Mouse (Mus musculus) stomach, postnatal 0 days (tissue): ENCODE measurements around the gene Ttc39d. TPM values are rescaled to one million over a fixed set of nuclear protein-coding genes. Genes with fewer than 3 reads are reported as not detected.

Experiments
- ATAC-seq: fragments of 200-750 bp; cut with Nextera tagmentation; 2 replicates; pipeline ENCODE4 v1.8.0; 2017; ENCODE audit not compliant: low FRiP score, low TSS enrichment
- DNase-seq: peaks from one replicate; pipeline ENCODE4 v3.0.0-alpha.2; 2016; ENCODE audit warnings: low spot score
- H3K27ac ChIP-seq: fragments of 300-500 bp; sonication (generic); replicated peaks from 2 replicates; pipeline ENCODE4 v1.5.1; 2014; ENCODE audit warnings: mild to moderate bottlenecking, control low read depth
- H3K27me3 ChIP-seq: fragments of 300-500 bp; sonication (generic); 2 replicates; pipeline ENCODE4 v1.6.1; 2014; ENCODE audit warnings: low read length; ENCODE audit not compliant: control insufficient read depth, insufficient read depth
- H3K36me3 ChIP-seq: fragments of 300-500 bp; sonication (generic); 2 replicates; pipeline ENCODE4 v1.6.1; 2014; ENCODE audit warnings: low read length, mixed read lengths; ENCODE audit not compliant: control insufficient read depth, insufficient read depth
- H3K4me1 ChIP-seq: fragments of 300-500 bp; sonication (generic); replicated peaks from 2 replicates; pipeline ENCODE4 v1.6.1; 2014; ENCODE audit warnings: antibody characterized with exemption; ENCODE audit not compliant: control insufficient read depth, insufficient read depth
- H3K4me2 ChIP-seq: fragments of 300-500 bp; sonication (generic); replicated peaks from 2 replicates; pipeline ENCODE4 v1.6.1; 2014; ENCODE audit warnings: low read depth, mild to moderate bottlenecking, control low read depth, moderate library complexity
- H3K4me3 ChIP-seq: fragments of 300-500 bp; sonication (generic); 2 replicates; pipeline ENCODE4 v1.5.1; 2014; ENCODE audit warnings: low read depth, low read length, control low read depth
- H3K9ac ChIP-seq: fragments of 300-500 bp; sonication (generic); 2 replicates; pipeline ENCODE4 v1.6.1; 2014; ENCODE audit warnings: mild to moderate bottlenecking, low read length, control low read depth, mixed read lengths
- H3K9me3 ChIP-seq: fragments of 300-500 bp; sonication (generic); 2 replicates; pipeline ENCODE4 v1.6.1; 2016; ENCODE audit warnings: low read length; ENCODE audit not compliant: control insufficient read depth
- CTCF ChIP-seq: IDR thresholded peaks from 2 replicates; pipeline ENCODE4 v1.5.1; 2016; ENCODE audit warnings: antibody characterized with exemption, low read depth, mild to moderate bottlenecking, moderate library complexity
- EP300 ChIP-seq: optimal IDR thresholded peaks from 2 replicates; pipeline ENCODE3; 2016; ENCODE audit warnings: antibody characterized with exemption
- WGBS: fragments of 180-500 bp; shearing (Covaris S2); extraction: QIAGEN DNeasy Blood & Tissue Kit; methylation state at CpG from one replicate; pipeline ENCODE4 v1.1.7; 2014; 5-methylcytosine and 5-hydroxymethylcytosine counted together
- polyA plus RNA-seq: library from polyadenylated mRNA; unstranded; fragments of >200 nt; fragmentation: Nextera tagmentation; extraction: Ambion mirVana; gene quantifications from 2 replicates; pipeline ENCODE4 v1.2.1, GENCODE M21; 2015

Gene Ttc39d
- polyA plus RNA-seq, 1 experiment from 2014 or later, result 0.05 TPM

GRCm38 (mm10) chr17:80171948-80172347 lies 35.3 kb upstream of the Ttc39d start:
- Histone ChIP-seq H3K4me3 (no peak overlapping the region), H3K9ac (no peak overlapping the region), H3K36me3 (no peaks in the 10 kb centered on the region), H3K9me3 (no peaks in the 10 kb centered on the region), H3K27me3 (no peaks in the 10 kb centered on the region), H3K4me1 (peaks cover 3% of the 10 kb centered on the region; the same call in 1 of the 2 replicates), H3K27ac (no peak overlapping the region), H3K4me2 (no peak overlapping the region)
- no peak for DNase-seq
- WGBS, result 87% methylated on average over 4 of the region's 4 CpGs
- no peak for ATAC-seq
- TF ChIP-seq CTCF, result no peak
- no peak for TF ChIP-seq EP300

- Histone ChIP-seq H3K4me2 (no peak overlapping the region), H3K9me3 (no peaks in the 10 kb centered on the region), H3K36me3 (no peaks in the 10 kb centered on the region), H3K4me1 (no peaks in the 10 kb centered on the region; the same call in 1 of the 2 replicates), H3K27ac (no peak overlapping the region), H3K9ac (no peak overlapping the region), H3K27me3 (no peaks in the 10 kb centered on the region), H3K4me3 (no peak overlapping the region)
- no peak for DNase-seq
- no peak for ATAC-seq
- WGBS, result 82% methylated on average over 5 of the region's 5 CpGs
- TF ChIP-seq CTCF (no peak), EP300 (no peak)
These were observed 34.5 kb upstream of the Ttc39d start for GRCm38 (mm10) chr17:80172761-80173160.

GRCm38 (mm10) chr17:80173708-80174107 lies 33.6 kb upstream of the Ttc39d start:
- Histone ChIP-seq H3K27ac (no peak overlapping the region), H3K9me3 (no peaks in the 10 kb centered on the region), H3K27me3 (no peaks in the 10 kb centered on the region), H3K4me1 (no peaks in the 10 kb centered on the region), H3K36me3 (no peaks in the 10 kb centered on the region), H3K4me3 (no peak overlapping the region), H3K9ac (no peak overlapping the region), H3K4me2 (no peak overlapping the region)
- DNase-seq, result no peak
- 91% methylated on average over 2 of the region's 2 CpGs for WGBS
- no peak for ATAC-seq
- TF ChIP-seq EP300 (no peak), CTCF (no peak)

GRCm38 (mm10) chr17:80174146-80174545 lies 33.1 kb upstream of the Ttc39d start:
- Histone ChIP-seq H3K36me3 (no peaks in the 10 kb centered on the region), H3K4me3 (no peak overlapping the region)

GRCm38 (mm10) chr17:80174699-80175385 lies 32.4 kb upstream of the Ttc39d start:
- TF ChIP-seq EP300, result no peak
- TF ChIP-seq CTCF, result no peak
- 78% methylated on average over 19 of the region's 19 CpGs for WGBS
- ATAC-seq, result no peak
- H3K36me3 ChIP-seq, result no peaks in the 10 kb centered on the region
- no peak overlapping the region for H3K27ac ChIP-seq
- no peak overlapping the region for H3K4me2 ChIP-seq
- DNase-seq, result no peak
- no peaks in the 10 kb centered on the region for H3K9me3 ChIP-seq
- H3K4me1 ChIP-seq, result no peaks in the 10 kb centered on the region
- H3K27me3 ChIP-seq, result no peaks in the 10 kb centered on the region
- no peak overlapping the region for H3K4me3 ChIP-seq
- no peak overlapping the region for H3K9ac ChIP-seq

More at GRCm38 (mm10) chr17:80174146-80174545, 33.1 kb upstream of the Ttc39d start:
- Histone ChIP-seq H3K27ac (no peak overlapping the region), H3K27me3 (no peaks in the 10 kb centered on the region), H3K9me3 (no peaks in the 10 kb centered on the region), H3K4me2 (no peak overlapping the region), H3K9ac (no peak overlapping the region), H3K4me1 (no peaks in the 10 kb centered on the region)
- ATAC-seq (no peak), DNase-seq (no peak)
- TF ChIP-seq EP300 (no peak), CTCF (no peak)
- WGBS, result 80% methylated on average over 3 of the region's 3 CpGs

GRCm38 (mm10) chr17:80175386-80175739 lies 31.9 kb upstream of the Ttc39d start:
- no peak overlapping the region for H3K27ac ChIP-seq
- no peak overlapping the region for H3K4me3 ChIP-seq
- WGBS, result 88% methylated on average over 4 of the region's 4 CpGs
- H3K27me3 ChIP-seq, result no peaks in the 10 kb centered on the region
- H3K4me2 ChIP-seq, result no peak overlapping the region
- no peak overlapping the region for H3K9ac ChIP-seq
- no peaks in the 10 kb centered on the region for H3K36me3 ChIP-seq
- no peak for TF ChIP-seq CTCF
- no peak for TF ChIP-seq EP300
- no peaks in the 10 kb centered on the region for H3K9me3 ChIP-seq
- no peak for DNase-seq
- H3K4me1 ChIP-seq, result no peaks in the 10 kb centered on the region
- no peak for ATAC-seq
